Mouse (Mus musculus) CH12.LX (cell line): ENCODE results near the gene Dync2li1. TPM values are rescaled to one million over a fixed set of nuclear protein-coding genes. Genes with fewer than 3 reads are reported as not detected.
A peak's percentile ranks its signal among the peaks of the same experiment; 100 is the strongest.

Source experiments
- DNase-seq: peaks from one replicate; pipeline ENCODE4 v3.0.0-alpha.2; 2013; ENCODE audit errors: extremely low read depth
- H3K27ac ChIP-seq: 2 replicates; pipeline ENCODE4 v1.5.1; 2012; ENCODE audit warnings: low read depth, mild to moderate bottlenecking, control low read depth, moderate library complexity; ENCODE audit not compliant: insufficient read depth
- H3K27me3 ChIP-seq: replicated peaks from 2 replicates; pipeline ENCODE3; 2012; ENCODE audit warnings: inconsistent platforms
- H3K36me3 ChIP-seq, 2 experiments: replicated peaks in 1 of 2; 2 replicates each; pipeline versions ENCODE3 to v1.6.1; 2012; ENCODE audit warnings: inconsistent platforms in 1 of 2, low read length in 1 of 2, mild to moderate bottlenecking in 1 of 2, mixed read lengths in 1 of 2, moderate library complexity in 1 of 2; ENCODE audit not compliant: control insufficient read depth in 1 of 2, insufficient read depth in 1 of 2
- H3K4me1 ChIP-seq, 2 experiments: 2 replicates each; pipeline ENCODE4 v1.6.1; 2012; ENCODE audit warnings: inconsistent platforms in 1 of 2, moderate library complexity in 1 of 2; ENCODE audit not compliant: insufficient read depth in 2 of 2, control insufficient read depth in 1 of 2
- H3K4me2 ChIP-seq: 2 replicates; pipeline ENCODE4 v1.6.1; 2012; ENCODE audit warnings: low read depth, mild to moderate bottlenecking, control low read depth; ENCODE audit not compliant: poor library complexity, insufficient read depth, severe bottlenecking
- H3K4me3 ChIP-seq, 3 experiments: fragments of 150-350 bp in 1 of 3; sonication (generic) in 1 of 3; replicated peaks in 1 of 3; 2 replicates each; pipeline versions ENCODE3 to v1.5.1; 2011 to 2012; ENCODE audit warnings: low read depth in 2 of 3, low read length in 2 of 3, mild to moderate bottlenecking in 2 of 3, moderate library complexity in 2 of 3, control low read depth in 1 of 3, improper control_type of control experiment in 1 of 3, inconsistent platforms in 1 of 3, mixed read lengths in 1 of 3; ENCODE audit not compliant: poor library complexity in 1 of 3
- H3K79me2 ChIP-seq: replicated peaks from 2 replicates; pipeline ENCODE4 v1.6.1; 2012; ENCODE audit warnings: mild to moderate bottlenecking, moderate library complexity; ENCODE audit not compliant: control insufficient read depth, poor library complexity, insufficient read depth, severe bottlenecking; ENCODE audit errors: extremely low read depth
- H3K9ac ChIP-seq: 2 replicates; pipeline ENCODE4 v1.6.1; 2012; ENCODE audit warnings: low read depth, mild to moderate bottlenecking, control low read depth, moderate library complexity; ENCODE audit not compliant: insufficient read depth
- H3K9me3 ChIP-seq: replicated peaks from 2 replicates; pipeline ENCODE3; 2012; ENCODE audit warnings: low read length, inconsistent platforms, mixed read lengths
- CHD1 ChIP-seq: IDR thresholded peaks from 2 replicates; pipeline ENCODE4 v1.6.1; 2012; ENCODE audit warnings: low read depth, low read length, improper control_type of control experiment, inconsistent platforms
- CHD2 ChIP-seq: IDR thresholded peaks from 2 replicates; pipeline ENCODE4 v1.6.1; 2011; ENCODE audit warnings: low read length, improper control_type of control experiment
- E2F4 ChIP-seq: IDR thresholded peaks from 2 replicates; pipeline ENCODE4 v1.6.1; 2011; ENCODE audit warnings: low read depth, low read length, improper control_type of control experiment; ENCODE audit not compliant: insufficient replicate concordance
- ELF1 ChIP-seq: IDR thresholded peaks from 2 replicates; pipeline ENCODE4 v1.6.1; 2014; ENCODE audit warnings: low read depth, mild to moderate bottlenecking, inconsistent platforms, low read length, improper control_type of control experiment
- GABPA ChIP-seq: IDR thresholded peaks from 2 replicates; pipeline ENCODE4 v1.6.1; 2012; ENCODE audit warnings: low read depth, low read length, improper control_type of control experiment, inconsistent platforms; ENCODE audit not compliant: insufficient replicate concordance
- HCFC1 ChIP-seq: IDR thresholded peaks from 2 replicates; pipeline ENCODE4 v1.6.1; 2012; ENCODE audit warnings: low read depth, mild to moderate bottlenecking, inconsistent platforms, low read length, improper control_type of control experiment
- JUND ChIP-seq: conservative IDR thresholded peaks from 2 replicates; pipeline ENCODE4 v1.6.1; 2011; ENCODE audit warnings: low read depth, low read length, improper control_type of control experiment
- KAT2A ChIP-seq: IDR thresholded peaks from 2 replicates; pipeline ENCODE4 v1.6.1; 2012; ENCODE audit warnings: low read length, improper control_type of control experiment, inconsistent platforms; ENCODE audit not compliant: insufficient replicate concordance
- MAFK ChIP-seq: IDR thresholded peaks from 2 replicates; pipeline ENCODE4 v1.6.1; 2011; ENCODE audit warnings: low read length, improper control_type of control experiment; ENCODE audit not compliant: insufficient replicate concordance
- MAX ChIP-seq: IDR thresholded peaks from 2 replicates; pipeline ENCODE4 v1.6.1; 2011; ENCODE audit warnings: low read length, improper control_type of control experiment
- MAZ ChIP-seq: IDR thresholded peaks from 2 replicates; pipeline ENCODE4 v1.6.1; 2012; ENCODE audit warnings: low read depth, mild to moderate bottlenecking, inconsistent platforms, low read length, improper control_type of control experiment, moderate library complexity
- MXI1 ChIP-seq: IDR thresholded peaks from 2 replicates; pipeline ENCODE4 v1.6.1; 2011; ENCODE audit warnings: mild to moderate bottlenecking, low read depth, low read length, improper control_type of control experiment
- MYC ChIP-seq: IDR thresholded peaks from 2 replicates; pipeline ENCODE4 v1.6.1; 2011; ENCODE audit warnings: low read depth, mild to moderate bottlenecking, improper control_type of control experiment, low read length
- NELFE ChIP-seq: IDR thresholded peaks from 2 replicates; pipeline ENCODE4 v1.6.1; 2011; ENCODE audit warnings: low read depth, low read length, improper control_type of control experiment
- NRF1 ChIP-seq: IDR thresholded peaks from 2 replicates; pipeline ENCODE4 v1.6.1; 2014; ENCODE audit warnings: low read depth, mild to moderate bottlenecking, inconsistent platforms, low read length, improper control_type of control experiment, moderate library complexity
- PAX5 ChIP-seq: IDR thresholded peaks from 2 replicates; pipeline ENCODE4 v1.6.1; 2012; ENCODE audit warnings: low read length, inconsistent platforms, mixed read lengths
- POLR2A ChIP-seq: IDR thresholded peaks from 2 replicates; pipeline ENCODE4 v1.6.1; 2011; ENCODE audit warnings: low read depth, mild to moderate bottlenecking, improper control_type of control experiment, low read length
- POLR2AphosphoS2 ChIP-seq: IDR thresholded peaks from 2 replicates; pipeline ENCODE4 v1.6.1; 2011; ENCODE audit warnings: low read depth, low read length, improper control_type of control experiment
- RAD21 ChIP-seq: IDR thresholded peaks from 2 replicates; pipeline ENCODE4 v1.6.1; 2011; ENCODE audit warnings: low read depth, mild to moderate bottlenecking, low read length, improper control_type of control experiment, moderate library complexity
- RCOR1 ChIP-seq: conservative IDR thresholded peaks from 2 replicates; pipeline ENCODE4 v1.6.1; 2012; ENCODE audit warnings: low read depth, mild to moderate bottlenecking, inconsistent platforms, low read length, improper control_type of control experiment
- SIN3A ChIP-seq: IDR thresholded peaks from 2 replicates; pipeline ENCODE4 v1.6.1; 2012; ENCODE audit warnings: low read length, improper control_type of control experiment, inconsistent platforms
- SMC3 ChIP-seq: IDR thresholded peaks from 2 replicates; pipeline ENCODE4 v1.6.1; 2011; ENCODE audit warnings: low read depth, low read length, improper control_type of control experiment
- TBP ChIP-seq: conservative IDR thresholded peaks from 2 replicates; pipeline ENCODE4 v1.6.1; 2011; ENCODE audit warnings: low read depth, low read length, improper control_type of control experiment
- TCF12 ChIP-seq: IDR thresholded peaks from 2 replicates; pipeline ENCODE4 v1.6.1; 2014; ENCODE audit warnings: low read depth, mild to moderate bottlenecking, inconsistent platforms, low read length, improper control_type of control experiment
- UBTF ChIP-seq: IDR thresholded peaks from 2 replicates; pipeline ENCODE4 v1.6.1; 2012; ENCODE audit warnings: low read depth, mild to moderate bottlenecking, inconsistent platforms, low read length, improper control_type of control experiment, moderate library complexity
- USF1 ChIP-seq: IDR thresholded peaks from 2 replicates; pipeline ENCODE4 v1.6.1; 2014; ENCODE audit warnings: low read depth, mild to moderate bottlenecking, inconsistent platforms, low read length, improper control_type of control experiment
- ZC3H11A ChIP-seq: IDR thresholded peaks from 2 replicates; pipeline ENCODE4 v1.6.1; 2012; ENCODE audit warnings: low read depth, mild to moderate bottlenecking, inconsistent platforms, low read length, improper control_type of control experiment
- ZKSCAN1 ChIP-seq: IDR thresholded peaks from 2 replicates; pipeline ENCODE4 v1.6.1; 2012; ENCODE audit warnings: low read depth, inconsistent platforms, low read length, improper control_type of control experiment, borderline replicate concordance
- ZNF384 ChIP-seq: IDR thresholded peaks from 2 replicates; pipeline ENCODE4 v1.6.1; 2012; ENCODE audit warnings: low read depth, low read length, improper control_type of control experiment, inconsistent platforms
- dilution Hi-C: fragments of 300-500 bp; cut with MboI; formaldehyde crosslinking; loops from 2 replicates; pipeline ENCODE4 v1.14.3; 2020; ENCODE audit warnings: low sequenced_read_pairs; ENCODE audit not compliant: extremely low pct_unique_long_range_greater_than_20kb, extremely low pct_ligation_motif_present
- in situ Hi-C: fragments of 300-500 bp; cut with MboI; formaldehyde crosslinking; loops from 3 replicates; pipeline ENCODE4 v1.14.3; 2019; ENCODE audit warnings: low sequenced_read_pairs, low pct_ligation_motif_present, low pct_unique_long_range_greater_than_20kb, mixed read lengths
- polyA plus RNA-seq: library from polyadenylated mRNA; unstranded; fragments of >175 nt; gene quantifications from 2 replicates; pipeline ENCODE4 v1.2.1, GENCODE M21; 2012; ENCODE audit warnings: low read depth; ENCODE audit not compliant: insufficient read length
- total RNA-seq, 2 experiments: library from RNA; depleted of rRNA; stranded (reverse); fragments of 300-350 nt in 1 of 2; fragments of >200 nt in 1 of 2; gene quantifications; 2 replicates each; pipeline ENCODE4 v1.2.3; 2012 to 2014

Gene Dync2li1
- total RNA-seq (2012; rRNA removed) (5.5 and 11.7 TPM in 2 replicates), total RNA-seq (2014; rRNA removed) (7.6 and 9.4 TPM in 2 replicates), polyA plus RNA-seq (10.3 and 12.3 TPM in 2 replicates)

- Histone ChIP-seq H3K4me2 (peak within 1 kb of the TSS; percentile 62), H3K36me3 (peaks cover 0 to 4% of the 10 kb centered on the region in 2 experiments), H3K4me1 (peaks cover 3 to 6% of the 10 kb centered on the region in 2 experiments; a peak in 3 of 4 replicates), H3K27ac (peak within 1 kb of the TSS; percentile 60), H3K79me2 (no peaks in the 10 kb centered on the region), H3K9ac (peak within 1 kb of the TSS; percentile 52), H3K27me3 (no peaks in the 10 kb centered on the region), H3K4me3 (peak within 1 kb of the TSS; percentile 66 to 86 (median 66)), H3K9me3 (peaks cover 7% of the 10 kb centered on the region)
- no peak for TF ChIP-seq MAX
- TF ChIP-seq RCOR1: no peak
- TF ChIP-seq TCF12: no peak
- no peak for TF ChIP-seq ZC3H11A
- no peak for TF ChIP-seq JUND
- TF ChIP-seq PAX5: no peak
- TF ChIP-seq MXI1: peak; percentile 96
- TF ChIP-seq CHD1: no peak
- TF ChIP-seq POLR2AphosphoS2: no peak
- no peak; the same call in 1 of the 2 replicates for TF ChIP-seq GABPA
- TF ChIP-seq SMC3: no peak
- TF ChIP-seq MAZ: no peak
- 0 out of 2 replicates have a peak, but pooled peaks have one; percentile 20 for TF ChIP-seq TBP
- TF ChIP-seq UBTF: no peak
- peak; percentile 99 for TF ChIP-seq HCFC1
- TF ChIP-seq NRF1: 0 out of 2 replicates have a peak, but pooled peaks have one; percentile 12
- TF ChIP-seq ZKSCAN1: no peak
- peak; percentile 45; the same call in 1 of the 2 replicates for TF ChIP-seq ELF1
- no peak for TF ChIP-seq MYC
- TF ChIP-seq ZNF384: no peak
- TF ChIP-seq RAD21: no peak
- TF ChIP-seq CHD2: no peak
- no peak for TF ChIP-seq E2F4
- TF ChIP-seq USF1: no peak
- TF ChIP-seq MAFK: no peak
- TF ChIP-seq SIN3A: no peak; the same call in none of the 2 replicates
- 0 out of 2 replicates have a peak, but pooled peaks have one; percentile 32 for TF ChIP-seq POLR2A
- TF ChIP-seq KAT2A: peak; percentile 87; the same call in 1 of the 2 replicates
- TF ChIP-seq NELFE: peak; percentile 25; the same call in 1 of the 2 replicates
- in situ Hi-C loops (no loop called here), dilution Hi-C loops (no loop called here)
- peak; percentile 97 for DNase-seq
Measured at GRCm38 (mm10) chr17:84626276-84626856, at the start of gene Dync2li1. TSS of gene Dync2li1 (plus strand) at chr17:84626496.
